Mouse (Mus musculus): ENCODE measurements around the gene Erh.

- TF ChIP-seq CTCF (IDR thresholded peaks at IDR 0.05; ENCODE audit: borderline replicate concordance, insufficient read depth, low read depth, low read length), result no peak
- no peak for TF ChIP-seq POLR2A (IDR thresholded peaks at IDR 0.05; ENCODE audit: borderline replicate concordance, insufficient read depth, low read length)
These were observed 49.4 kb downstream of the Erh start for GRCm38 (mm10) chr12:80594781-80595180.
